Mouse (Mus musculus): ENCODE measurements around the gene Ash1l.

DNA sequence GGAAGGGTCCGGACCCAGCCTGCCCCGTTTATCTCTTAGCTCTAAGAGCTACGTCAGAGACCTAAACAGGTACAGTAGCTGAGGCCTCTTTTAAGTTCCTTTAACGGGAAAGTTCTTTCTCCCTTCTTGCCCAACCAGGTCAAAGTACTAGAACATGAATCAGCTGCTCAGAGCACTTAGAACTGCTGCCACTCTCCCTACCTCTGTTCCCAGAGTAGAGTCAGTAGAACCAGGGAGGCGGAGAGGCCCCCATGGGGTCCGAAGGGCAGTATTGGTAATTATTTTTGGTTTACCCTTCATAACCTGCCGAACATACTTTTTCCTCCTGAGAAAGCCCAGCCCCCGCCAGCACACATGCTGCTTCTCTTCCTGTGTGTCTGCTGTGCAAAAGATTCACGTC lies 127.0 kb downstream of the Ash1l start:
- no peak for TF ChIP-seq CTCF (IDR thresholded peaks at IDR 0.05; ENCODE audit: control insufficient read depth, insufficient read depth, insufficient read length)
- no peak for TF ChIP-seq MAX (IDR thresholded peaks at IDR 0.05)
- TF ChIP-seq USF1 (IDR thresholded peaks at IDR 0.05; ENCODE audit: low read depth) = no peak

Measured in C2C12 (cell line).